9 mouse cellular contexts compared by ENCODE assay signal in the genomic region with DNA sequence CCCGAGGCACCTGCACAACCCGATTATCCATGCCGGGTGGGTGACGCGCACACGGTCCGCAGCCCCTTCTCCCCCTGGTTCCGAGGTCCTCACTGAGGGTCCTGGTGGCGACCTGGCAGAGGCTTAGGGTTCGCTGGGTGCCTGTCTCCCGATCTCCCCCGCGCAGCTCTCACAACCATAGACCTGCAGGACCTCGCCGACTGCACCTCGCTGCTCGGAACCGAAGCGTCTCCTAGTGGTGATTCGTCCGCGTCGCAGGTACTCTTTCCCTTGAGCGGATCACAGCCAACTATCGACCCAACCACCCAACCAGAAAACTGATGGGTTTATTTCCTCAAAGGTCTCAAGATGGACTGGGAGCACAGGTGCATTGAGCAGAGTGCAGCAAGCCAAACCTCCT. TPM values are rescaled to one million over a fixed set of nuclear protein-coding genes. Genes with fewer than 3 reads are reported as not detected.
A peak's percentile ranks its signal among the peaks of the same experiment; 100 is the strongest.
DNase-seq lines count a peak whose midpoint lies in the region; ATAC-seq lines count a peak whose summit lies in the region.
"Had no signal": no experiment of that assay in that cellular context is flagged by ENCODE, and none has a peak within 500 bp of the region (broad histone marks: within the 10 kb centered on the region; RNA-seq: fewer than 3 reads in every experiment).

No protein-coding gene starts in this region.

- no peaks in the 10 kb centered on the region for H3K9me3 ChIP-seq in forebrain, embryonic 11.5 days (ENCODE audit: control insufficient read depth, low read length)
- no peaks in the 10 kb centered on the region for H3K9me3 ChIP-seq in intestine, embryonic 14.5 days (ENCODE audit: control insufficient read depth, low read length)
- no peaks in the 10 kb centered on the region for H3K9me3 ChIP-seq in limb, embryonic 12.5 days
- H3K9me3 ChIP-seq in midbrain, embryonic 11.5 days (ENCODE audit: control insufficient read depth, low read length), result no peaks in the 10 kb centered on the region

- whole genome bisulfite sequencing in forebrain, embryonic 11.5 days, result 1% methylated on average over 25 of the region's 25 CpGs
- under 1% methylated on average over 25 of the region's 25 CpGs for WGBS in intestine, embryonic 14.5 days
- under 1% methylated on average over 25 of the region's 25 CpGs for WGBS in limb, embryonic 12.5 days
- under 1% methylated on average over 25 of the region's 25 CpGs for WGBS in midbrain, embryonic 11.5 days

- peaks cover 90% of the 10 kb centered on the region for H3K27me3 ChIP-seq in forebrain, embryonic 11.5 days (ENCODE audit: control insufficient read depth, insufficient read depth, low read length)
- peaks cover 95% of the 10 kb centered on the region for H3K27me3 ChIP-seq in intestine, embryonic 14.5 days (replicated peaks; ENCODE audit: control insufficient read depth, insufficient read depth, low read length)
- peaks cover 97% of the 10 kb centered on the region for H3K27me3 ChIP-seq in limb, embryonic 12.5 days
- H3K27me3 ChIP-seq in midbrain, embryonic 11.5 days (ENCODE audit: control insufficient read depth, insufficient read depth, low read length), result peaks cover 94% of the 10 kb centered on the region

- 0 out of 2 replicates have a peak, but pooled peaks cover 3% of the 10 kb centered on the region for H3K4me1 ChIP-seq in brown adipose tissue, adult 24 weeks (ENCODE audit: control insufficient read depth, insufficient read depth, insufficient read length, low read length)
- H3K4me1 ChIP-seq in forebrain, embryonic 11.5 days (replicated peaks; ENCODE audit: control insufficient read depth, insufficient read depth, low read length), result peaks cover 9% of the 10 kb centered on the region
- H3K4me1 ChIP-seq in intestine, embryonic 14.5 days (replicated peaks; ENCODE audit: control insufficient read depth, insufficient read depth, low read length), result peaks cover 26% of the 10 kb centered on the region; the same call in 1 of the 2 replicates
- peaks cover 34% of the 10 kb centered on the region for H3K4me1 ChIP-seq in limb, embryonic 12.5 days (replicated peaks)
- peaks cover 6% of the 10 kb centered on the region for H3K4me1 ChIP-seq in midbrain, embryonic 11.5 days (ENCODE audit: control insufficient read depth, insufficient read depth, low read length)

- H3K27ac ChIP-seq in brown adipose tissue, adult 24 weeks (replicated peaks; ENCODE audit: low read depth, low read length), result no peak overlapping the region
- no peak overlapping the region for H3K27ac ChIP-seq in forebrain, embryonic 11.5 days (ENCODE audit: low read depth, low read length)
- no peak overlapping the region for H3K27ac ChIP-seq in intestine, embryonic 14.5 days (ENCODE audit: low read depth)
- no peak overlapping the region for H3K27ac ChIP-seq in limb, embryonic 12.5 days
- no peak overlapping the region for H3K27ac ChIP-seq in midbrain, embryonic 11.5 days (ENCODE audit: low read depth, low read length)

- no peak for DNase-seq in frontal cortex, postnatal 25 days (ENCODE audit: low spot score in 2 of 2)
- DNase-seq in forebrain, embryonic 11.5 days (ENCODE audit: low spot score), result peak; percentile 81
- DNase-seq in intestine, embryonic 14.5 days (ENCODE audit: low spot score), result peak; percentile 74
- DNase-seq in midbrain, embryonic 11.5 days (ENCODE audit: low spot score, missing footprints), result peak; percentile 94
- DNase-seq in spleen, postnatal 10 days (ENCODE audit: low spot score in 2 of 2), result peak; percentile 23 to 68

- no peak overlapping the region for H3K9ac ChIP-seq in forebrain, embryonic 11.5 days (ENCODE audit: low read length)
- no peak overlapping the region for H3K9ac ChIP-seq in intestine, embryonic 14.5 days (ENCODE audit: low read length)
- H3K9ac ChIP-seq in limb, embryonic 12.5 days (replicated peaks), result no peak overlapping the region
- H3K9ac ChIP-seq in midbrain, embryonic 11.5 days (ENCODE audit: low read length), result no peak overlapping the region

- H3K36me3 ChIP-seq in forebrain, embryonic 11.5 days (ENCODE audit: control insufficient read depth, insufficient read depth, low read length), result no peaks in the 10 kb centered on the region
- no peaks in the 10 kb centered on the region for H3K36me3 ChIP-seq in intestine, embryonic 14.5 days (ENCODE audit: control insufficient read depth, insufficient read depth, low read length)
- H3K36me3 ChIP-seq in limb, embryonic 12.5 days, result no peaks in the 10 kb centered on the region
- H3K36me3 ChIP-seq in midbrain, embryonic 11.5 days (ENCODE audit: control insufficient read depth, insufficient read depth, low read length), result no peaks in the 10 kb centered on the region

- H3K4me2 ChIP-seq in forebrain, embryonic 11.5 days (ENCODE audit: low read depth, low read length, severe bottlenecking), result peak overlapping the region; percentile 84
- peak overlapping the region; percentile 61 for H3K4me2 ChIP-seq in intestine, embryonic 14.5 days (ENCODE audit: low read length)
- H3K4me2 ChIP-seq in limb, embryonic 12.5 days, result peak overlapping the region; percentile 83
- peak overlapping the region; percentile 59 for H3K4me2 ChIP-seq in midbrain, embryonic 11.5 days

- ATAC-seq in frontal cortex, adult (ENCODE audit: low TSS enrichment), result peak; percentile 53
- ATAC-seq in forebrain, embryonic 11.5 days (replicated peaks; ENCODE audit: low FRiP score), result peak; percentile 57
- peak; percentile 55 for ATAC-seq in intestine, embryonic 14.5 days (replicated peaks; ENCODE audit: low FRiP score, low TSS enrichment, low read depth)
- ATAC-seq in limb, embryonic 12.5 days (ENCODE audit: insufficient number of reproducible peaks, insufficient read depth, low FRiP score, low TSS enrichment, low read depth), result peak; percentile 21; the same call in 1 of the 2 replicates
- ATAC-seq in midbrain, embryonic 11.5 days (ENCODE audit: low FRiP score), result peak; percentile 51

- peak overlapping the region; percentile 38 for H3K4me3 ChIP-seq in brown adipose tissue, adult 24 weeks (ENCODE audit: insufficient read depth, low read depth, low read length)
- peak overlapping the region; percentile 36 for H3K4me3 ChIP-seq in forebrain, embryonic 11.5 days (ENCODE audit: low read depth, low read length)
- H3K4me3 ChIP-seq in intestine, embryonic 14.5 days (ENCODE audit: low read depth, low read length), result peak overlapping the region; percentile 26
- peak overlapping the region; percentile 43 for H3K4me3 ChIP-seq in limb, embryonic 12.5 days (replicated peaks)
- peak overlapping the region; percentile 39 for H3K4me3 ChIP-seq in midbrain, embryonic 11.5 days (ENCODE audit: low read depth, low read length)

RNA-seq across cellular contexts. Expression of a gene that starts 0.5 kb away (rescaled TPM):
- polyA plus RNA-seq in brown adipose tissue, adult 24 weeks (2012; ENCODE audit: insufficient read depth, insufficient read length, missing spikeins), result not detected in 2 replicates
- polyA plus RNA-seq in forebrain, embryonic 11.5 days (2014; fragmentation: Nextera tagmentation; extraction: Ambion mirVana), result 3.4 TPM in 2 replicates
- 0.07 TPM in 1 of 2 replicates, not detected in the other for polyA plus RNA-seq in intestine, embryonic 14.5 days (2014; fragmentation: Nextera tagmentation; extraction: Ambion mirVana)
- polyA plus RNA-seq in limb, embryonic 12.5 days (2016; fragmentation: Nextera tagmentation; extraction: Ambion mirVana), result not detected in 2 replicates
- 0.12 TPM in 2 replicates for polyA plus RNA-seq in midbrain, embryonic 11.5 days (2014; fragmentation: Nextera tagmentation; extraction: Ambion mirVana)
- polyA plus RNA-seq: large intestine, adult 2 months had no signal

RNA-seq across cellular contexts. Expression of a gene that starts 6.6 kb away (rescaled TPM):
- polyA plus RNA-seq in brown adipose tissue, adult 24 weeks (2012; ENCODE audit: insufficient read depth, insufficient read length, missing spikeins), result 0.95 TPM in 1 of 2 replicates, not detected in the other
- polyA plus RNA-seq in forebrain, embryonic 11.5 days (2014; fragmentation: Nextera tagmentation; extraction: Ambion mirVana), result 5.3 and 7.3 TPM in 2 replicates
- 0.19 and 0.24 TPM in 2 replicates for polyA plus RNA-seq in intestine, embryonic 14.5 days (2014; fragmentation: Nextera tagmentation; extraction: Ambion mirVana)
- 0.21 and 0.37 TPM in 2 replicates for polyA plus RNA-seq in limb, embryonic 12.5 days (2016; fragmentation: Nextera tagmentation; extraction: Ambion mirVana)
- 0.39 and 0.68 TPM in 2 replicates for polyA plus RNA-seq in midbrain, embryonic 11.5 days (2014; fragmentation: Nextera tagmentation; extraction: Ambion mirVana)

RNA-seq across cellular contexts. Expression of a gene that starts 40.7 kb away (rescaled TPM):
- not detected in 2 replicates for polyA plus RNA-seq in brown adipose tissue, adult 24 weeks (2012; ENCODE audit: insufficient read depth, insufficient read length, missing spikeins)
- 0.57 and 0.73 TPM in 2 replicates for polyA plus RNA-seq in forebrain, embryonic 11.5 days (2014; fragmentation: Nextera tagmentation; extraction: Ambion mirVana)
- not detected in 2 replicates for polyA plus RNA-seq in intestine, embryonic 14.5 days (2014; fragmentation: Nextera tagmentation; extraction: Ambion mirVana)
- polyA plus RNA-seq in limb, embryonic 12.5 days (2016; fragmentation: Nextera tagmentation; extraction: Ambion mirVana), result not detected in 2 replicates
- not detected in 2 replicates for polyA plus RNA-seq in midbrain, embryonic 11.5 days (2014; fragmentation: Nextera tagmentation; extraction: Ambion mirVana)

RNA-seq across cellular contexts. Expression of a gene that starts 52.0 kb away (rescaled TPM):
- 143 and 181 TPM in 2 replicates for polyA plus RNA-seq in brown adipose tissue, adult 24 weeks (2012; ENCODE audit: insufficient read depth, insufficient read length, missing spikeins)
- 89.4 and 92.9 TPM in 2 replicates for polyA plus RNA-seq in forebrain, embryonic 11.5 days (2014; fragmentation: Nextera tagmentation; extraction: Ambion mirVana)
- polyA plus RNA-seq in intestine, embryonic 14.5 days (2014; fragmentation: Nextera tagmentation; extraction: Ambion mirVana), result 127 and 142 TPM in 2 replicates
- 141 and 152 TPM in 2 replicates for polyA plus RNA-seq in limb, embryonic 12.5 days (2016; fragmentation: Nextera tagmentation; extraction: Ambion mirVana)
- 117 and 123 TPM in 2 replicates for polyA plus RNA-seq in midbrain, embryonic 11.5 days (2014; fragmentation: Nextera tagmentation; extraction: Ambion mirVana)

Comparison
In these comparisons a context has a peak if more than half of its experiments do, and no peak if none do; other contexts are left out.
1. DNase-seq: peak in forebrain, embryonic 11.5 days (single experiment), intestine, embryonic 14.5 days (single experiment), midbrain, embryonic 11.5 days (single experiment) and spleen, postnatal 10 days (2 of 2); none in frontal cortex, postnatal 25 days (0 of 2).
2. Peak in every context shown above with its lines, with median percentiles within 50 percentile points of each other: ATAC-seq, H3K4me3 ChIP-seq and H3K4me2 ChIP-seq.